Mouse (Mus musculus) heart, adult 8-10 months (tissue): ENCODE results near the gene Gm28553. TPM values are rescaled to one million over a fixed set of nuclear protein-coding genes. Genes with fewer than 3 reads are reported as not detected.
"Not testable (repeated sequence)": the region's sequence is repeated elsewhere in the genome, so short reads cannot be mapped to it uniquely, and the experiment has no call there.

Experiments used
- DNase-seq: peaks from one replicate; pipeline ENCODE4 v3.0.0; 2022; ENCODE audit warnings: low spot score
- total RNA-seq, 4 experiments: library from RNA; stranded (reverse); gene quantifications; 2 replicates each; pipeline ENCODE4 v1.2.4; 2022

The Gm28553 gene
- total RNA-seq, result not detected

GRCm38 (mm10) chrY:48856197-48856596 is at the start of gene Gm28553:
Gene Gm28553, plus strand, starts transcription at chrY:48856497.
- not testable (repeated sequence) for DNase-seq
